Mouse (Mus musculus) cerebellum, adult 2 months (tissue): Measurements from ENCODE around the gene Flywch2. TPM values are rescaled to one million over a fixed set of nuclear protein-coding genes. Genes with fewer than 3 reads are reported as not detected.
"Not testable (repeated sequence)": the region's sequence is repeated elsewhere in the genome, so short reads cannot be mapped to it uniquely, and the experiment has no call there.

Source experiments
- DNase-seq, 2 experiments: peaks; one replicate each; pipeline ENCODE4 v3.0.0; 2021
- H3K27ac ChIP-seq: fragments of 200-500 bp; 2 replicates; pipeline ENCODE4 v1.5.1; 2012; ENCODE audit warnings: low read length, control low read depth, inconsistent platforms; ENCODE audit not compliant: insufficient read depth
- H3K27me3 ChIP-seq: fragments of 200-500 bp; 2 replicates; pipeline ENCODE4 v1.6.1; 2012; ENCODE audit warnings: inconsistent platforms, mild to moderate bottlenecking, low read length, moderate library complexity; ENCODE audit not compliant: control insufficient read depth, insufficient read depth
- H3K4me1 ChIP-seq: fragments of 200-500 bp; 2 replicates; pipeline ENCODE4 v1.6.1; 2011; ENCODE audit warnings: low read length; ENCODE audit not compliant: control insufficient read depth, insufficient read depth
- H3K4me3 ChIP-seq: fragments of 200-500 bp; replicated peaks from 2 replicates; pipeline ENCODE3; 2011; ENCODE audit warnings: mild to moderate bottlenecking, low read depth, low read length, control low read depth; ENCODE audit not compliant: insufficient read depth
- CTCF ChIP-seq: fragments of 200-500 bp; IDR thresholded peaks from 2 replicates; pipeline ENCODE4 v1.5.1; 2011; ENCODE audit warnings: low read depth, mild to moderate bottlenecking, control low read depth, low read length, moderate library complexity, borderline replicate concordance; ENCODE audit not compliant: insufficient read depth
- POLR2A ChIP-seq: fragments of 200-500 bp; IDR thresholded peaks from 2 replicates; pipeline ENCODE4 v1.6.1; 2011; ENCODE audit warnings: low read length, control low read depth, borderline replicate concordance; ENCODE audit not compliant: insufficient read depth
- WGBS: fragments of 180-500 bp; shearing (Covaris S2); methylation state at CpG from one replicate; pipeline ENCODE4 v1.1.7; 2018; 5-methylcytosine and 5-hydroxymethylcytosine counted together
- polyA plus RNA-seq: library from polyadenylated mRNA; depleted of rRNA; stranded (reverse); fragments of >200 nt; gene quantifications from 2 replicates; pipeline ENCODE4 v1.2.3, GENCODE M21; 2012

The Flywch2 gene
- polyA plus RNA-seq, 1 experiment, result 54.8 TPM

DNA sequence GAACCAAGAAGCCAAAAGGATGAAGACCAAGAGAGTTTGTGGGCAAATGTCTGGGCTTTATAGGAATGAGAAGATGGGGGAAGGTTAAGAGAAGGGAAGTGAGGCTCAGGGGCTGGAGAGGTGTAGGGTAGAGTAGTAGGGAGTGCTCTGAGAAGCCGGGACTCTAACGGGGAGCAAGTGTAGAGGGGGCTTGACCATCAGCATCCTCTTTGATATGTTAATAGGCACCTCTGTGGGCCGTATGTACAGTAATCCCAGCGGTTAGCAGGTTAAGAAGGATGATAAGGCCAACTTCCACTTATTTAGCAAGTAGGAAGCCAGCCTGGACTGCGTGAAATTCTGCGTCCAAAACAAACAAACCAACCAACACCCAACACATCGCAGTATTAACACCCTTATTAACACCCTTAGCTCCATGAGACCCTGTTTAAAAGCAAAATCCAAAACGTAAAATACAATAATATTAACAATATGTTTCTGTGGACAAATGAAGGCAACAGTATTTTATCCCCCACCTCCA is 3.9 kb upstream of the Flywch2 start:
- peaks cover 3% of the 10 kb centered on the region; the same call in 1 of the 2 replicates for H3K4me1 ChIP-seq
- no peaks in the 10 kb centered on the region for H3K27me3 ChIP-seq
- peak overlapping the region; percentile 78 for H3K27ac ChIP-seq
- WGBS, result 40% methylated on average over 8 of the region's 8 CpGs
- peak overlapping the region; percentile 61 for H3K4me3 ChIP-seq
- no peak for DNase-seq
- no peak for TF ChIP-seq CTCF
- TF ChIP-seq POLR2A, result no peak

DNA sequence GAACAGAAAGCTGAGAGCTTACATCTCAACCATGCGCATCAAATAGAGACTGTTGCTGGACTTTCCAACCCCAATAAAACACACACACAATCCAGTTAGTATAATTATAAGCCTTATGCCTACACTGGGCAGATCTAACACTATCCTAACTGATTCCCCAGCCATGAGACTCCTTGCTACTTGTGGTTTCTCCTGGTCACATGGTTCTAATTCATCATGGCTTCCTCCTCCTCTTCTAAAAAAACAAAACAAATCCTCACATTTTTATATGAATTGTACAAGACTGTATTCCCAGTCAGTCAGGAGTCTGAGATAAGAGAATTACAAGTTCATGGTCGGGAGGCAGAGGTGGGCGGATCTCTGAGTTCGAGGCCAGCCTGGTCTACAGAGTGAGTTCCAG is 3.1 kb upstream of the Flywch2 start:
- H3K4me3 ChIP-seq, result no peak overlapping the region
- no peak overlapping the region for H3K27ac ChIP-seq
- DNase-seq, result no peak
- no peaks in the 10 kb centered on the region for H3K27me3 ChIP-seq
- H3K4me1 ChIP-seq, result peaks cover 3% of the 10 kb centered on the region; the same call in 1 of the 2 replicates
- WGBS, result 95% methylated on average over 4 of the region's 4 CpGs
- no peak for TF ChIP-seq POLR2A

DNA sequence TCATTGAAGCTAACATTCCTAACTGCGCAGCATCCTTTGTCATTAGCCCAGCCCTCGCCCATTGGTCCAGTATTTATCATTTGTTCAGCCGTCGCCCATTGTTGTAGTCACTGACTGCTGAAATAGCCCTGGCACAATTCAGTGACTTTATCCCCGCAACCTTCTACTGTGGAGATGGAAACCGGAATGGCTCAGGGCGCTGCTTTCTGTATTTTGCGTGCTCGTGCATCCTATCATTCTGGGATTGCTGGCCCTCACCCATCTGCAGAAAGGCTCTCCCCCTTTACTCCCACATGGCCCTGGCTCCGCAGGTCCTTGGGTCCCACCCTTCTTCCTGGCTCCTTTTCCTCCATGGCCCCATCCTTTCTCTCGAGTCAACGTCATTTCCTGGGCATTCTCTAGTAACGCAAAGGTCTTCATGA is 640 bp upstream of the Flywch2 start:
- 3% methylated on average over 13 of the region's 13 CpGs for WGBS
- H3K4me1 ChIP-seq, result peaks cover 3% of the 10 kb centered on the region; the same call in 1 of the 2 replicates
- H3K27me3 ChIP-seq, result no peaks in the 10 kb centered on the region
- peak; percentile 70 to 75 for DNase-seq
- H3K27ac ChIP-seq, result peak overlapping the region; percentile 67
- H3K4me3 ChIP-seq, result peak overlapping the region; percentile 77
- TF ChIP-seq POLR2A (peak; percentile 54; the same call in 1 of the 2 replicates), CTCF (no peak)

DNA sequence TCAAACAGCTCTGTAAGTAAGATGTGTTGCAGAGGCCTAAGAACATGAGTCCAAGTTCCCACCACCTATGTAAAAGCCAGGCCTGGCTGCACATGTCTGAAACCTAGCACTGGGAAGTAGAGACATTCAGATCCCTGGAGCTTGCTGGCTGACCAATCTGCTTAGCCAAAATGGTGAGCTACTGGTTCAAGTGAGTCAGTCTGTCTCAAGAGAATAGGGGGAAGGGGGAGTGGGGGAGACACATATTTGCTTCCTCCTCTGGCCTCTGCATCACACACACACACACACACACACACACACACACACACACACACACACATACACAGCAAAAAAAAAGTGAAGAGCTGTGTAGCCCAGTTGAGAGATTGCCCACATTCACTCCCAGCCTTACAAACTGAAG is 2.5 kb downstream of the Flywch2 start:
- TF ChIP-seq CTCF, result no peak
- no peak for TF ChIP-seq POLR2A
- no peaks in the 10 kb centered on the region for H3K4me1 ChIP-seq
- DNase-seq, result no peak
- H3K27me3 ChIP-seq, result no peaks in the 10 kb centered on the region
- H3K27ac ChIP-seq, result no peak overlapping the region
- H3K4me3 ChIP-seq, result no peak overlapping the region

DNA sequence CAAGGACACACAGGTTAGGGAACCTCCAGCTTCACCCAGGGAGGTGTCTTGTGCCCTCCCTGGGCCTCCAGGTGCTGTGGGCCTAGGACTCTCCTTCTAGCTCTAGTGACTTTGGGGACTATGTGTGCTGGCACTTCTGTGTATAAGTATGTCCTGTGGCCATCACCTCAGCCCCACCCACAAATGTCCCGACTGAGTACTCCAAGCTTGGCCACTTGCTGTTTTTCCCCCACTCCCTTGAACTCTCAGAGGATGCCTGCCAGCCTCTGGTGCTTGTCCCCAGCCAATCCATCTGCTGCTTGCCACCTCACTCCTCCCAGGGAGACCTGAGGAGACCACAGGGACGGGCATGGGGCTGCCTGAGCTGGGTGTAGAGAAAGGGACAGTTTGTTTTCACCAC is 7.4 kb downstream of the Flywch2 start:
- DNase-seq, result no peak
- no peak for TF ChIP-seq POLR2A
- TF ChIP-seq CTCF, result no peak
- no peak overlapping the region for H3K4me3 ChIP-seq
- WGBS, result 41% methylated on average over 2 of the region's 2 CpGs
- H3K27me3 ChIP-seq, result no peaks in the 10 kb centered on the region
- H3K4me1 ChIP-seq, result no peaks in the 10 kb centered on the region
- H3K27ac ChIP-seq, result no peak overlapping the region

DNA sequence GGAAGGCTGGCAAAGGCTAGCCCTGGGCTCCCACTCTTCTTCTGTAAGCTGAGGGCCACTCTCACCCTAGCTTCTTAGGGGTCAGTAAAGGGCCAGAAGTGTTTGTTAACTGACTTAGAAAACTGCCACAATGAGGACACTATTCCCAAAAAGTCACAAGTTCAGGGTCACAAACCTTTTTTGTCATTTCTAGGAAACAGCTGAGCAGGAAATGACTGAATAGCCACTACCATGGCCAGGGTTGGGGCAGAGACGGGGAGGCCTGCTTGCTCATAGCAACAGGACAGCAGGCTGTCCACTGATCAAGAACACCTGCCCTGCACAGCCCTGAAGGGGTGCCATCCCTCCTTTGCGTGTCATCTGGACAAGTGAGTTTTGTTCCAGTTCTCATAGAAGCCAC is 8.7 kb downstream of the Flywch2 start:
- no peak for TF ChIP-seq POLR2A
- TF ChIP-seq CTCF, result no peak
- Histone ChIP-seq H3K4me3 (no peak overlapping the region), H3K27me3 (no peaks in the 10 kb centered on the region), H3K4me1 (no peaks in the 10 kb centered on the region), H3K27ac (no peak overlapping the region)
- DNase-seq, result no peak
- 84% methylated on average over 2 of the region's 2 CpGs for WGBS

DNA sequence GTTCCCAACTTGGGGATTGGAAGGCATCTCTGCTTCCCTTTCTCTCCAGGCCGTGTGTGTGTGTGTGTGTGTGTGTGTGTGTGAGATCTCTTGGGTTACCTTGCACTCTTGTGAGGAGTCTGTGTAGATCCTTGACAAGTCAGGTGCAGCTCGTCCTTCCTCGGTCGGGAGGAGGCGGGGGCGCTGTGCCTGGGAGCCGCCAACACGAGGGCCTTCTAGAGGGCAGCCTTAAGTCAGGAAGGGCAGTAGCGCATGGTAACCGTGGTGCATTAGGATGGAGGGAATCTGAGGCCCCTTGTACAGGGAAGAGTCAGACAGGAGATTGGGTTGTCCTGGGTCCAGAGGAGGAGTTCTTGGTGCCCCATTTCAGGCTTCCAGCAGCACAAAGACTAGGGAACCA is 9.7 kb downstream of the Flywch2 start:
- no peak for DNase-seq
- Histone ChIP-seq H3K4me1 (no peaks in the 10 kb centered on the region), H3K27ac (no peak overlapping the region), H3K4me3 (no peak overlapping the region), H3K27me3 (no peaks in the 10 kb centered on the region)
- WGBS, result 78% methylated on average over 10 of the region's 10 CpGs
- TF ChIP-seq POLR2A, result no peak
- no peak for TF ChIP-seq CTCF

DNA sequence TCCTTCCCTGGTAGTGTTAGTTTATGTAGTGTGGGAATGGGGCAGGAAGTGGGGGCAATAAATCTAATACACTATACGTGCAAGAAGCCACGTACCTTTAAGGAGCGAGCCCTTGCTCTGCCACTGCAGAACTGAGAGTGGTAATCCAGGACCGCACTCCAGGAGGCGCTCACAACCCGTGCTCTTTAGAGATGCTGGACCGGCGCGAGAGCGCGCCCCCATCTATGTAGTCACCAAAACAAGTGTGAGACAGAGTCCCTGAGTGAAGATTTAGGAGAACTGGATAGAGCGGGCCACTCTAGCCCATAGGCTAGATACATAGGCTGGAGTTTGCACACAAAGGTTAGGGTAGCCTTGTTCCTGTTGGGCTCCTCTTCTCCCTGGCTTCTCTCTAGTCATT is 11.8 kb downstream of the Flywch2 start:
- Histone ChIP-seq H3K27ac (no peak overlapping the region), H3K27me3 (no peaks in the 10 kb centered on the region), H3K4me3 (no peak overlapping the region), H3K4me1 (no peaks in the 10 kb centered on the region)
- peak; percentile 81 to 86 for DNase-seq
- 3% methylated on average over 12 of the region's 12 CpGs for WGBS
- no peak for TF ChIP-seq POLR2A
- TF ChIP-seq CTCF, result peak; percentile 79

DNA sequence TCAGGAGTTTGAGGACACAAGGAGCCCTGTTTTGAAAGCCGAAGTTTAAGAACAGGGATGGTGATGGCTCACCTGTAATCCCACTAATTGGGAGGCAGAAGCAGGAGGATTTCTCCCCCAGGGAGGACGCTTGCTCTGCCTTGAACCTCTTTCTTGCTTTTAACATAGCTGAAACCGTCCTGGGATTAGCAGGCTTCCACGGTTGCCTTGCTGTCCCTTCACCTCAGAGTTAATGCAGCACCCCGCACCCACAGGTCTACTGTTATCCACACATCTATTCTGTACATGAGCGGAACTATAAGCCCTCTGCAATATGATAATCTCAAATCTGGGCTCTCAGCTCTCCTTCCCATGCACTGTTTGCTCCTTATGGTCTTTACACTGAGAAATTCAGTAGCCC is 12.2 kb downstream of the Flywch2 start:
- 77% methylated on average over 6 of the region's 6 CpGs for WGBS
- TF ChIP-seq CTCF (no peak), POLR2A (no peak)
- no peaks in the 10 kb centered on the region for H3K27me3 ChIP-seq
- no peaks in the 10 kb centered on the region for H3K4me1 ChIP-seq
- no peak for DNase-seq
- H3K27ac ChIP-seq, result no peak overlapping the region
- no peak overlapping the region for H3K4me3 ChIP-seq

DNA sequence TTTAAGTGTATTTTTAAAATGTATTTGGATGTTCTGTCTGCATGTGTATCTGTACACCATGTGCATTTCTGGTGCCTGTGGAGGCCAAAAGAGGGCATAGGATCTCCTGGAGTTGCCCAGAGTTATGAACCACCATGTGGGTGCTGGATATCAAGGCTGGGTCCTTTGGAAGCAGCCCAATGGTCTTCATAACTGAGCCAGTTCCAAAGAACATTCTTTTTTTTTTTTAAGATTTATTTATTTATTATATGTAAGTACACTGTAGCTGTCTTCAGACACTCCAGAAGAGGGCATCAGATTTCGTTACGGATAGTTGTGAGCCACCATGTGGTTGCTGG is 13.7 kb downstream of the Flywch2 start:
- H3K27ac ChIP-seq, H3K4me1 ChIP-seq, H3K27me3 ChIP-seq, DNase-seq: not testable (repeated sequence)
- 51% methylated on average over 2 of the region's 2 CpGs for WGBS
- peak overlapping the region; percentile 63 for H3K4me3 ChIP-seq
